Mouse (Mus musculus) forebrain, embryonic 11.5 days (tissue): Measurements from ENCODE around the gene Car10. TPM values are rescaled to one million over a fixed set of nuclear protein-coding genes. Genes with fewer than 3 reads are reported as not detected.
"Not testable (repeated sequence)": the region's sequence is repeated elsewhere in the genome, so short reads cannot be mapped to it uniquely, and the experiment has no call there.

Source experiments
- ATAC-seq: fragments of 200-750 bp; cut with Nextera tagmentation; replicated peaks from 2 replicates; pipeline ENCODE4 v1.8.0; 2017; ENCODE audit warnings: moderate TSS enrichment; ENCODE audit not compliant: low FRiP score
- DNase-seq: peaks from one replicate; pipeline ENCODE4 v3.0.0-alpha.2; 2017; ENCODE audit warnings: low spot score
- H3K27ac ChIP-seq: fragments of 300-500 bp; sonication (generic); 2 replicates; pipeline ENCODE4 v1.5.1; 2014; ENCODE audit warnings: low read depth, low read length
- H3K27me3 ChIP-seq: fragments of 300-500 bp; sonication (generic); 2 replicates; pipeline ENCODE4 v1.6.1; 2014; ENCODE audit warnings: mild to moderate bottlenecking, low read length, mixed read lengths; ENCODE audit not compliant: control insufficient read depth, insufficient read depth
- H3K36me3 ChIP-seq: fragments of 300-500 bp; sonication (generic); 2 replicates; pipeline ENCODE4 v1.6.1; 2014; ENCODE audit warnings: mild to moderate bottlenecking, low read length, moderate library complexity, mixed read lengths; ENCODE audit not compliant: control insufficient read depth, insufficient read depth
- H3K4me1 ChIP-seq: fragments of 300-500 bp; sonication (generic); replicated peaks from 2 replicates; pipeline ENCODE4 v1.6.1; 2014; ENCODE audit warnings: low read length, mixed read lengths; ENCODE audit not compliant: control insufficient read depth, insufficient read depth
- H3K4me2 ChIP-seq: fragments of 300-500 bp; sonication (generic); 2 replicates; pipeline ENCODE4 v1.6.1; 2014; ENCODE audit warnings: low read depth, mild to moderate bottlenecking, low read length, moderate library complexity, mixed read lengths; ENCODE audit not compliant: severe bottlenecking
- H3K4me3 ChIP-seq: fragments of 300-500 bp; sonication (generic); 2 replicates; pipeline ENCODE4 v1.5.1; 2014; ENCODE audit warnings: low read depth, low read length
- H3K9ac ChIP-seq: fragments of 300-500 bp; sonication (generic); 2 replicates; pipeline ENCODE4 v1.6.1; 2014; ENCODE audit warnings: low read length
- H3K9me3 ChIP-seq: fragments of 300-500 bp; sonication (generic); 2 replicates; pipeline ENCODE4 v1.6.1; 2016; ENCODE audit warnings: low read length, mixed read lengths; ENCODE audit not compliant: control insufficient read depth
- WGBS: fragments of 180-500 bp; shearing (Covaris S2); extraction: QIAGEN DNeasy Blood & Tissue Kit; methylation state at CpG from one replicate; pipeline ENCODE4 v1.1.7; 2014; 5-methylcytosine and 5-hydroxymethylcytosine counted together
- polyA plus RNA-seq: library from polyadenylated mRNA; unstranded; fragments of >200 nt; fragmentation: Nextera tagmentation; extraction: Ambion mirVana; gene quantifications from 2 replicates; pipeline ENCODE4 v1.2.1, GENCODE M21; 2014

Car10 gene
- polyA plus RNA-seq, 1 experiment from 2014 or later = 1.3 TPM

DNA sequence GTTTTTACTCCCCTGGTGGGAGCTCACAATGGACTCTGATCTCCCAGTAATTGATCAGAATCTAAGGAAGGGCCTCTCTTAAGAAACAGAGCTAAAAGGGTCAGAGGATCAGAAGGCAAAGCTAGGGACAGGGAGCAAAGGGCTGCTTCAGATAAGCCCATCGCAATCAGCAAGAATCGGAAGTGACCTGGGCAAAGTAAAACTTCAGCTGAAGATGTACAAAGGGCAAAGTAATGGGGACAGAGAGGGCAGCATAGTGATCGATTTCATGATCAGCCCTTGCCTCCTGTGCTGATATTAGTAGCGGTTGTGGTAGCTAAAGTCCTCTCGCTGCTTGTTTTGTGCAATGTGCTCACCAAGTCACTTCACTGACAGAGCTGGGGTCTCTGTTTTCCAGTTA lies 269.9 kb downstream of the Car10 start:
- Histone ChIP-seq H3K36me3 (no peaks in the 10 kb centered on the region), H3K9me3 (no peaks in the 10 kb centered on the region), H3K27ac (no peak overlapping the region), H3K4me2 (no peak overlapping the region), H3K4me3 (no peak overlapping the region), H3K9ac (no peak overlapping the region), H3K4me1 (no peaks in the 10 kb centered on the region), H3K27me3 (no peaks in the 10 kb centered on the region)
- DNase-seq = no peak
- 39% methylated on average over 5 of the region's 5 CpGs for WGBS
- no peak for ATAC-seq

GRCm38 (mm10) chr11:93373697-93374354 lies 276.0 kb downstream of the Car10 start:
- Histone ChIP-seq H3K27ac (no peak overlapping the region), H3K9ac (no peak overlapping the region), H3K36me3 (no peaks in the 10 kb centered on the region), H3K4me2 (no peak overlapping the region), H3K4me3 (no peak overlapping the region), H3K9me3 (no peaks in the 10 kb centered on the region), H3K4me1 (no peaks in the 10 kb centered on the region), H3K27me3 (no peaks in the 10 kb centered on the region)
- WGBS = 87% methylated on average over 4 of the region's 4 CpGs
- ATAC-seq (no peak), DNase-seq (no peak)

GRCm38 (mm10) chr11:93391159-93391558 lies 293.3 kb downstream of the Car10 start:
- Histone ChIP-seq H3K27me3 (no peaks in the 10 kb centered on the region), H3K4me3 (no peak overlapping the region), H3K9me3 (no peaks in the 10 kb centered on the region), H3K36me3 (no peaks in the 10 kb centered on the region), H3K9ac (no peak overlapping the region), H3K4me1 (no peaks in the 10 kb centered on the region), H3K4me2 (no peak overlapping the region), H3K27ac (no peak overlapping the region)
- DNase-seq (no peak), ATAC-seq (no peak)
- 82% methylated on average over 4 of the region's 4 CpGs for WGBS

DNA sequence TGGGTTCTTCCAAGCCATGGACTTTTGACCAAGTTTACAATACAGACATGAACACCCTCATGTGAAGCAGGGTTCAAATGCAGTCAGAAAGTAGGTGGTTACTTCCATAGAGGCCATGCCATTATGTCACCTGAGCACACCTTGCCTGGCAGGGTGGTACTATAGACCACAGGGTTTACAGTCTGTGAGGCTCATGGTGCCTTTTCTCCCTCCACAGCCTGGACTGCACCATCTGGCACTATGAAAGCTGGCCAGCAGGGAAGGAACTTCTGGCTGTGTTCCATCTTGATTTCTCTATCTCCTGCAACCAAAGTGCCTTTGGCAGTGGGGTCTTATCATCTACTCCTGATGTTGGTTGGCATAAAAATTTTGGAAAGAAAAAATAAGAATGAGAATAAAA lies 295.5 kb downstream of the Car10 start:
- not testable (repeated sequence) for ATAC-seq, H3K36me3 ChIP-seq

GRCm38 (mm10) chr11:93396356-93396755 lies 298.5 kb downstream of the Car10 start:
- WGBS = 95% methylated on average over 2 of the region's 2 CpGs
- no peaks in the 10 kb centered on the region for H3K9me3 ChIP-seq
- H3K27ac ChIP-seq = no peak overlapping the region
- no peak overlapping the region for H3K4me3 ChIP-seq
- H3K4me1 ChIP-seq = no peaks in the 10 kb centered on the region
- H3K27me3 ChIP-seq = no peaks in the 10 kb centered on the region
- no peaks in the 10 kb centered on the region for H3K36me3 ChIP-seq
- no peak overlapping the region for H3K9ac ChIP-seq
- no peak overlapping the region for H3K4me2 ChIP-seq
- DNase-seq (no peak), ATAC-seq (no peak)

More for the DNA sequence above, 295.5 kb downstream of the Car10 start:
- H3K4me3 ChIP-seq, H3K4me1 ChIP-seq, H3K9me3 ChIP-seq, DNase-seq, H3K9ac ChIP-seq, H3K27ac ChIP-seq, H3K4me2 ChIP-seq, H3K27me3 ChIP-seq: not testable (repeated sequence)

DNA sequence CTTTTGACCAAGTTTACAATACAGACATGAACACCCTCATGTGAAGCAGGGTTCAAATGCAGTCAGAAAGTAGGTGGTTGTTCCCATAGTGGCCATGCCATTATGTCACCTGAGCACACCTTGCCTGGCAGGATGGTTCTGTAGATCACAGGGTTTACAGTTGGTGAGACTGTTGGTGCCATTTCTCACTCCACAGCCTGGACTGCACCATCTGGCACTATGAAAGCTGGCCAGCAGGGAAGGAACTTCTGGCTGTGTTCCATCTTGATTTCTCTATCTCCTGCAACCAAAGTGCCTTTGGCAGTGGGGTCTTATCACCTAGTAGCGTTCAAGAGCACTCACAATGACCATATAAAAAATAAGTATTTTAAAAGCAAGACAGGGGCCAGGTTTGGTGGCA lies 303.3 kb downstream of the Car10 start:
- H3K9me3 ChIP-seq, H3K4me1 ChIP-seq, H3K4me2 ChIP-seq, H3K9ac ChIP-seq, DNase-seq, ATAC-seq, H3K36me3 ChIP-seq, H3K4me3 ChIP-seq, H3K27ac ChIP-seq, H3K27me3 ChIP-seq: not testable (repeated sequence)
- 93% methylated on average over 1 of the region's 1 CpGs for WGBS

- no peak overlapping the region for H3K27ac ChIP-seq
- H3K4me1 ChIP-seq = no peaks in the 10 kb centered on the region
- no peak for DNase-seq
- 85% methylated on average over 5 of the region's 5 CpGs for WGBS
- H3K4me3 ChIP-seq = no peak overlapping the region
- no peaks in the 10 kb centered on the region for H3K36me3 ChIP-seq
- no peak for ATAC-seq
- H3K9ac ChIP-seq = no peak overlapping the region
- H3K9me3 ChIP-seq = no peaks in the 10 kb centered on the region
- H3K27me3 ChIP-seq = no peaks in the 10 kb centered on the region
- no peak overlapping the region for H3K4me2 ChIP-seq
Measured at GRCm38 (mm10) chr11:93407981-93408380, 310.2 kb downstream of the Car10 start.

- 90% methylated on average over 5 of the region's 5 CpGs for WGBS
- DNase-seq = no peak
Measured at GRCm38 (mm10) chr11:93431482-93431881, 333.7 kb downstream of the Car10 start.

More at GRCm38 (mm10) chr11:93431482-93431881, 333.7 kb downstream of the Car10 start:
- Histone ChIP-seq H3K27me3 (no peaks in the 10 kb centered on the region), H3K4me3 (no peak overlapping the region), H3K9ac (no peak overlapping the region), H3K4me1 (no peaks in the 10 kb centered on the region), H3K9me3 (no peaks in the 10 kb centered on the region), H3K36me3 (no peaks in the 10 kb centered on the region), H3K4me2 (no peak overlapping the region), H3K27ac (no peak overlapping the region)
- no peak for ATAC-seq
